Comparison of ENCODE assay signal across 8 mouse cellular contexts in genomic region chr12:110888606-110889005, GRCm38 (mm10). TPM values are rescaled to one million over a fixed set of nuclear protein-coding genes. Genes with fewer than 3 reads are reported as not detected.
DNase-seq lines count a peak whose midpoint lies in the region; ATAC-seq lines count a peak whose summit lies in the region.

No protein-coding gene starts in this region.

- peaks cover 3% of the 10 kb centered on the region for H3K36me3 ChIP-seq in heart, embryonic 13.5 days
- H3K36me3 ChIP-seq in intestine, embryonic 15.5 days = no peaks in the 10 kb centered on the region

- H3K9ac ChIP-seq in heart, embryonic 13.5 days = peak overlapping the region; percentile 93
- H3K9ac ChIP-seq in intestine, embryonic 15.5 days = peak overlapping the region; percentile 70

- H3K4me1 ChIP-seq in heart, embryonic 13.5 days = peaks cover 19% of the 10 kb centered on the region
- H3K4me1 ChIP-seq in intestine, embryonic 15.5 days (replicated peaks) = peaks cover 13% of the 10 kb centered on the region; the same call in 1 of the 2 replicates

- peak overlapping the region; percentile 53; the same call in 1 of the 2 replicates for H3K27ac ChIP-seq in heart, embryonic 13.5 days (replicated peaks)
- H3K27ac ChIP-seq in intestine, embryonic 15.5 days = no peak overlapping the region

- H3K27me3 ChIP-seq in heart, embryonic 13.5 days (replicated peaks) = no peaks in the 10 kb centered on the region
- H3K27me3 ChIP-seq in intestine, embryonic 15.5 days (replicated peaks) = no peaks in the 10 kb centered on the region

- WGBS in heart, embryonic 13.5 days = 0% methylated on average over 25 of the region's 25 CpGs
- under 1% methylated on average over 25 of the region's 25 CpGs for WGBS in intestine, embryonic 15.5 days

- H3K4me2 ChIP-seq in heart, embryonic 13.5 days = peak overlapping the region; percentile 97
- H3K4me2 ChIP-seq in intestine, embryonic 15.5 days (replicated peaks) = peak overlapping the region; percentile 86

- H3K9me3 ChIP-seq in heart, embryonic 13.5 days = no peaks in the 10 kb centered on the region
- no peaks in the 10 kb centered on the region for H3K9me3 ChIP-seq in intestine, embryonic 15.5 days

- peak; percentile 21 for ATAC-seq in heart, embryonic 13.5 days (ENCODE audit: extremely low read depth, insufficient number of reproducible peaks, low FRiP score, low TSS enrichment)
- peak; percentile 24 for ATAC-seq in common myeloid progenitor, adult 5-6 weeks (replicated peaks; ENCODE audit: low read depth, poor library complexity, severe bottlenecking)
- ATAC-seq in intestine, embryonic 15.5 days = no peak; the same call in 1 of the 2 replicates
- peak; percentile 23 for ATAC-seq in monocyte, adult 5-6 weeks (replicated peaks; ENCODE audit: insufficient number of reproducible peaks, low FRiP score, low TSS enrichment, poor library complexity, severe bottlenecking)

- peak overlapping the region; percentile 87 for H3K4me3 ChIP-seq in heart, embryonic 13.5 days
- peak overlapping the region; percentile 90 for H3K4me3 ChIP-seq in intestine, embryonic 15.5 days (replicated peaks)

- DNase-seq in heart, adult 9 months (ENCODE audit: low spot score in 2 of 2) = no peak
- DNase-seq in A20 (ENCODE audit: low read depth, low spot score) = peak; percentile 48
- no peak for DNase-seq in layer of hippocampus, adult 9-11 months
- DNase-seq in gastrocnemius, postnatal 10 days = no peak

RNA-seq across cellular contexts. Expression of gene Cinp, which starts 0.3 kb away (rescaled TPM):
- 59.8 and 66.2 TPM in 2 replicates for polyA plus RNA-seq in heart, embryonic 13.5 days (2015; fragmentation: Nextera tagmentation; extraction: Ambion mirVana)
- 99.3 and 115 TPM in 2 replicates for total RNA-seq in common myeloid progenitor, adult 5-6 weeks (2017)
- 69.6 and 74.2 TPM in 2 replicates for polyA plus RNA-seq in intestine, embryonic 15.5 days (2015; fragmentation: Nextera tagmentation; extraction: Ambion mirVana)
- total RNA-seq in monocyte, adult 5-6 weeks (2017) = 22.7 to 35.9 TPM (median 27.8 TPM) in 3 replicates
- 10 to 100 TPM; 33.0 to 34.6 TPM for total RNA-seq in gastrocnemius, postnatal 10 days (2021)

RNA-seq across cellular contexts. Expression of gene Tecpr2, which starts 0.5 kb away (rescaled TPM):
- 2.2 and 2.9 TPM in 2 replicates for polyA plus RNA-seq in heart, embryonic 13.5 days (2015; fragmentation: Nextera tagmentation; extraction: Ambion mirVana)
- total RNA-seq in common myeloid progenitor, adult 5-6 weeks (2017) = 3.8 and 5.7 TPM in 2 replicates
- 3.0 and 3.1 TPM in 2 replicates for polyA plus RNA-seq in intestine, embryonic 15.5 days (2015; fragmentation: Nextera tagmentation; extraction: Ambion mirVana)
- total RNA-seq in monocyte, adult 5-6 weeks (2017) = 3.7 to 4.9 TPM (median 3.8 TPM) in 3 replicates
- total RNA-seq in gastrocnemius, postnatal 10 days (2021) = 1 to 10 TPM; 2.6 to 3.3 TPM

RNA-seq across cellular contexts. Expression of gene Zfp839, which starts 38.6 kb away (rescaled TPM):
- 4.1 and 4.3 TPM in 2 replicates for polyA plus RNA-seq in heart, embryonic 13.5 days (2015; fragmentation: Nextera tagmentation; extraction: Ambion mirVana)
- 6.0 and 7.1 TPM in 2 replicates for total RNA-seq in common myeloid progenitor, adult 5-6 weeks (2017)
- 4.5 and 4.9 TPM in 2 replicates for polyA plus RNA-seq in intestine, embryonic 15.5 days (2015; fragmentation: Nextera tagmentation; extraction: Ambion mirVana)
- 6.5 to 11.1 TPM (median 9.0 TPM) in 3 replicates for total RNA-seq in monocyte, adult 5-6 weeks (2017)
- 1 to 10 TPM; 5.0 to 6.4 TPM for total RNA-seq in gastrocnemius, postnatal 10 days (2021)

RNA-seq across cellular contexts. Expression of gene Mok, which starts 47.9 kb away (rescaled TPM):
- 2.7 and 3.5 TPM in 2 replicates for polyA plus RNA-seq in heart, embryonic 13.5 days (2015; fragmentation: Nextera tagmentation; extraction: Ambion mirVana)
- total RNA-seq in common myeloid progenitor, adult 5-6 weeks (2017) = 0.87 TPM in 1 of 2 replicates, not detected in the other
- polyA plus RNA-seq in intestine, embryonic 15.5 days (2015; fragmentation: Nextera tagmentation; extraction: Ambion mirVana) = 2.4 and 2.6 TPM in 2 replicates
- total RNA-seq in monocyte, adult 5-6 weeks (2017) = 0.10 to 0.32 TPM in 2 of 3 replicates, not detected in the other
- total RNA-seq in gastrocnemius, postnatal 10 days (2021) = under 1 TPM; 0.21 to 0.25 TPM
